Mouse (Mus musculus) gastrocnemius, postnatal 25 days (tissue): ENCODE results near the gene Fam173b. TPM values are rescaled to one million over a fixed set of nuclear protein-coding genes. Genes with fewer than 3 reads are reported as not detected.
A peak's percentile ranks its signal among the peaks of the same experiment; 100 is the strongest.

Experiments used
- DNase-seq: peaks from one replicate; pipeline ENCODE4 v3.0.0; 2022
- total RNA-seq, 2 experiments: library from RNA; stranded (reverse); gene quantifications; 1 replicate in 1 of 2; 2 replicates in 1 of 2; pipeline ENCODE4 v1.2.3; 2021

The Fam173b gene
- total RNA-seq, 2 experiments from 2014 or later = 10.8 to 14.4 TPM

- peak; percentile 63 for DNase-seq
Observed at GRCm38 (mm10) chr15:31586519-31586918, 15.1 kb upstream of the Fam173b start.

- no peak for DNase-seq
Observed at GRCm38 (mm10) chr15:31587789-31588188, 13.9 kb upstream of the Fam173b start.

- no peak for DNase-seq
Observed at GRCm38 (mm10) chr15:31588989-31589640, 12.5 kb upstream of the Fam173b start.

- DNase-seq = no peak
Observed at GRCm38 (mm10) chr15:31590176-31590575, 11.5 kb upstream of the Fam173b start.

GRCm38 (mm10) chr15:31592531-31592930, 9.1 kb upstream of the Fam173b start:
- no peak for DNase-seq

GRCm38 (mm10) chr15:31594260-31594659, 7.4 kb upstream of the Fam173b start:
- no peak for DNase-seq

GRCm38 (mm10) chr15:31595651-31596050, 6.0 kb upstream of the Fam173b start:
- DNase-seq = peak; percentile 19

GRCm38 (mm10) chr15:31599834-31600233, 1.8 kb upstream of the Fam173b start:
- DNase-seq = no peak

GRCm38 (mm10) chr15:31601279-31601645, 390 bp upstream of the Fam173b start:
- DNase-seq = no peak

GRCm38 (mm10) chr15:31602426-31602825, 774 bp downstream of the Fam173b start:
- no peak for DNase-seq

GRCm38 (mm10) chr15:31603113-31603512, 1.5 kb downstream of the Fam173b start:
- no peak for DNase-seq

- no peak for DNase-seq
Observed at GRCm38 (mm10) chr15:31606821-31607220, 5.2 kb downstream of the Fam173b start.

GRCm38 (mm10) chr15:31611027-31611426, 9.4 kb downstream of the Fam173b start:
- DNase-seq = no peak

GRCm38 (mm10) chr15:31611976-31612375, 10.3 kb downstream of the Fam173b start:
- DNase-seq = no peak

GRCm38 (mm10) chr15:31613826-31614453, 12.3 kb downstream of the Fam173b start:
- no peak for DNase-seq

GRCm38 (mm10) chr15:31614666-31615065, 13.0 kb downstream of the Fam173b start:
- no peak for DNase-seq

- no peak for DNase-seq
Observed at GRCm38 (mm10) chr15:31617261-31617660, 15.6 kb downstream of the Fam173b start.

- DNase-seq = no peak
Observed at GRCm38 (mm10) chr15:31619521-31619920, 17.9 kb downstream of the Fam173b start.

GRCm38 (mm10) chr15:31627277-31628154, 25.9 kb downstream of the Fam173b start:
- no peak for DNase-seq

- no peak for DNase-seq
Observed at GRCm38 (mm10) chr15:31628180-31628579, 26.5 kb downstream of the Fam173b start.

- DNase-seq = no peak
Observed at GRCm38 (mm10) chr15:31629556-31629955, 27.9 kb downstream of the Fam173b start.

GRCm38 (mm10) chr15:31631396-31631858, 29.8 kb downstream of the Fam173b start:
- DNase-seq = no peak

GRCm38 (mm10) chr15:31632478-31632877, 30.8 kb downstream of the Fam173b start:
- no peak for DNase-seq
